Mouse (Mus musculus) spleen, adult 2 months (tissue): ENCODE data around the gene Cd59a. TPM values are rescaled to one million over a fixed set of nuclear protein-coding genes. Genes with fewer than 3 reads are reported as not detected.

Experiments
- DNase-seq, 2 experiments: peaks; one replicate each; pipeline versions ENCODE4 v3.0.0 to v3.0.0-alpha.2; 2012 to 2021; ENCODE audit warnings: low spot score in 2 of 2, low read depth in 1 of 2
- H3K27ac ChIP-seq: fragments of 200-500 bp; 2 replicates; pipeline ENCODE4 v1.5.1; 2012; ENCODE audit warnings: low read length, inconsistent platforms; ENCODE audit not compliant: insufficient read depth
- H3K27me3 ChIP-seq: fragments of 200-500 bp; 2 replicates; pipeline ENCODE4 v1.6.1; 2012; ENCODE audit warnings: mild to moderate bottlenecking, moderate library complexity, low read length, inconsistent platforms; ENCODE audit not compliant: control insufficient read depth, insufficient read depth
- H3K36me3 ChIP-seq: fragments of 200-500 bp; 2 replicates; pipeline ENCODE4 v1.6.1; 2012; ENCODE audit warnings: mild to moderate bottlenecking, low read length, inconsistent platforms; ENCODE audit not compliant: control insufficient read depth, insufficient read depth
- H3K4me1 ChIP-seq: fragments of 200-500 bp; 2 replicates; pipeline ENCODE4 v1.6.1; 2011; ENCODE audit warnings: inconsistent platforms; ENCODE audit not compliant: control insufficient read depth, insufficient read depth, insufficient read length
- H3K4me3 ChIP-seq: fragments of 200-500 bp; 2 replicates; pipeline ENCODE4 v1.5.1; 2011; ENCODE audit warnings: mild to moderate bottlenecking, inconsistent platforms; ENCODE audit not compliant: insufficient read depth, insufficient read length; ENCODE audit errors: extremely low read depth
- CTCF ChIP-seq: fragments of 200-500 bp; IDR thresholded peaks from 2 replicates; pipeline ENCODE4 v1.5.1; 2011; ENCODE audit warnings: mild to moderate bottlenecking, inconsistent platforms; ENCODE audit not compliant: insufficient read depth, insufficient read length, insufficient replicate concordance; ENCODE audit errors: extremely low read depth
- POLR2A ChIP-seq: fragments of 200-500 bp; IDR thresholded peaks from 2 replicates; pipeline ENCODE4 v1.6.1; 2011; ENCODE audit warnings: low read depth, low read length, inconsistent platforms
- WGBS: fragments of 180-500 bp; shearing (Covaris S2); methylation state at CpG from one replicate; pipeline ENCODE4 v1.1.7; 2018; 5-methylcytosine and 5-hydroxymethylcytosine counted together
- polyA plus RNA-seq: library from polyadenylated mRNA; depleted of rRNA; stranded (reverse); fragments of >200 nt; gene quantifications from 2 replicates; pipeline ENCODE4 v1.2.3, GENCODE M21; 2012

The Cd59a gene
- polyA plus RNA-seq, 1 experiment = 2.5 TPM

DNA sequence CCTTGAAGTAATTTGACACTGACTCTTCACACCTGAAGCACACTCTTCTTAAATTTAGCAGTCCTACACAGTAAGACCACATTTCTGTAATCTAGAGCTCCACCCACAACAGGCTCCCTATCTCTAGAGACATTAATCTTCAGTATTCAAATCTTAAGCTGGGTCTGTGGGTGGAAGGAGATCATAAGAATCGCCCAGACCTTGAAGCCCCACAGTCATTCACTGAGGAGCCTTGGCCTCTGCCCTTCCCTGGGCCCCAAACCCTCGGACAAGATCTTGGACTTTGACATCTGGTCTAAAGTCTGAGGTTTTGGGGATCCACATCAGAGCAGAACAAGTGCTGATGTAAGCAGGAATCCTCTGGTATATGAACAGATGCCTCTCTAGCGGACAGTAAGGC lies 27.9 kb downstream of the Cd59a start:
- Histone ChIP-seq H3K4me3 (no peak overlapping the region), H3K27ac (no peak overlapping the region), H3K36me3 (no peaks in the 10 kb centered on the region), H3K27me3 (peaks cover 9% of the 10 kb centered on the region), H3K4me1 (peaks cover 4% of the 10 kb centered on the region; the same call in 1 of the 2 replicates)
- DNase-seq = no peak
- 52% methylated on average over 3 of the region's 3 CpGs for WGBS
- no peak for TF ChIP-seq POLR2A
- TF ChIP-seq CTCF = no peak

DNA sequence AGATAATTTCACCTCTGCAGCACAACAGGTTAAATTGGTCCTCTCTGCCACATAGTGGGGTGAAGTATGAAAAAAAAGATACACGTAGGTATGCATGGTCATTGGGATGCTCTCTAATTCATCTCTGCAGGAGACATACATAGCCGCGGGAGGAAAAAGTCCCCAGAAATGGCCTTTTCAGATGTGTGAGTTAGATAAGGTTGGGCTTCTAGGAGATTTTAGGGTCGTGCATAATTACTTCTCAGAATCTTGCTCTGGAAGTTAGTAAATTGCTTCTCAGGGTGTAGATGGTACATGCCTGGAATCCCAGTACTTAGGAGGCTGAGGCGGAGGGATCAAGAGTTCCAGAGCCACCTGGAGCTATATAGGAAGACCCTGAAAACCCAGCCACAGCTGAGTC lies 28.5 kb downstream of the Cd59a start:
- Histone ChIP-seq H3K4me1 (peaks cover 4% of the 10 kb centered on the region; the same call in 1 of the 2 replicates), H3K36me3 (no peaks in the 10 kb centered on the region), H3K27ac (no peak overlapping the region), H3K4me3 (no peak overlapping the region), H3K27me3 (peaks cover 9% of the 10 kb centered on the region)
- TF ChIP-seq CTCF (no peak), POLR2A (no peak)
- 67% methylated on average over 5 of the region's 5 CpGs for WGBS
- DNase-seq = no peak

DNA sequence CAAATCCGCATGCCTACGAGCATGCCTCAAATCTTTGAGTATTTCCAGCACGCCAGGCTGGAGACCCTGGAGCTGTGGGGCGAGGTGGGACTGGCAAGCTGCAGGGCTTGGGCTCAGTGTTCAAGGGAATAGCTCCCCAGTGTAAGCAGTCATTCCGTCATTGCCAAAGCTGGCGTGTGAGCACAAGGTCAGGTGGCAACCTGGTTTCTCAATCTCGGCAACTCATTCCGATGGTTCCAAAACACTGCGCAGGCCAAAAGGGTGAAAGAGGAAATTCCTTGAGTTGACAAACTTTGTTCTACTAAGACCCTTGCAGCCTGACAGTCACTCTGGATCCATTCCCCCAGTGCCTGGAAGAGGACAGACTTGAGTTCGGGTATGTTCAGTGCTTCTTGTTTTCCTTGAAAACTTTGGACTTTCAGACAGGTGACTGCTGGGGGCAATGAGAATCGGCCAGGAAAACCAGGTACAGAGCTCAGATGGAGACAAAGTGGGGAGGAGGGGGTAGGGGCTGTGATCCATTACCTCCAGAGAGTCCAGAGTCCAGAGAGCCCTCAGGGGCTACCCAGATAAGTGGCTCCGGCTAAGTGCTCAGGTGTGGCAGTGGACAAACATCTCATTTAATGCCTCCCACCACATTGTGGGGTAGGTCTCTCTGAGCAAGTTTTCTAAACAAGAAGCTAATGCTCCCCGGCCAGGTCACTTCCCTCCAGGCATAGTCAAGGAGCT lies 33.4 kb downstream of the Cd59a start:
- DNase-seq = no peak
- no peaks in the 10 kb centered on the region for H3K27me3 ChIP-seq
- H3K4me3 ChIP-seq = no peak overlapping the region
- no peak overlapping the region for H3K27ac ChIP-seq
- WGBS = 91% methylated on average over 13 of the region's 13 CpGs
- no peak for TF ChIP-seq CTCF
- TF ChIP-seq POLR2A = no peak
- H3K36me3 ChIP-seq = no peaks in the 10 kb centered on the region
- no peaks in the 10 kb centered on the region for H3K4me1 ChIP-seq

DNA sequence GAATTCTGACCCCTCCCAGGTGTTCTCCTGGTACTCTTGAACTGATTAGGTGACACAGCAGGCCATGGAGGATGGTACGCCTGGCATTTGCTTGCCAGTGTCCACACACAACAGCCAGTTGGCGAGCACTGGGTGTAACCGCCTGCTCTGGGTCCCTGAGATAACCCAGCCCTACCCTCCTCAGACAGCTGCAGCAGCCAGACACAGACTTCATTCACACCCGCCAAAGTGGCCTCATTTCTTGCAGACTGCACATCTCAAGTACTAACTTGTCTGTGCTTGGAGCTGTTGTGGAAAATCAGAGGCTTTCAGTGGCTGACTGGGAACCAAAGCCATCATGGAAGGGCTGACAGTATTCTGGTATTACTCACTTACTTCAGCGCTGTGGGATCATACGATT lies 34.6 kb downstream of the Cd59a start:
- DNase-seq = no peak
- H3K36me3 ChIP-seq = no peaks in the 10 kb centered on the region
- 79% methylated on average over 6 of the region's 6 CpGs for WGBS
- H3K4me1 ChIP-seq = no peaks in the 10 kb centered on the region
- TF ChIP-seq CTCF (no peak), POLR2A (no peak)
- H3K4me3 ChIP-seq = no peak overlapping the region
- no peak overlapping the region for H3K27ac ChIP-seq
- H3K27me3 ChIP-seq = no peaks in the 10 kb centered on the region

DNA sequence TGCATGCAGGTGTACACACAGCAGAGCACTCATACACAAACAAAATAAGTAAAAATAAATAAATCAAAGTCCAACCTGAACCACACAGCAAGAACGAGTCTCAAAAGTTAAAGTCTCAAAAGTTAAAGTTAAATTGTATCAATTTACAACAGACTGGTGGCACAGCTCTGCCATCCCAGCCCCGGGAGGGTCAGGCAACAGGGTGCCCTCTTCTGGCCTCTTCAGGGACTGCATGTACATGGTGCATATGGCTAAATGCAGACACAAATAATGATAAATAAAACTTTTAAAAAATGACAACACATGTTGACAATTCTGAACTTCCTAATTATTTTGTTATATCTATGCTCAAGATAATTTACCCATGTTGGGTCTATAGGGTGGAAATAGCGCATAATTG lies 35.4 kb downstream of the Cd59a start:
- H3K27me3 ChIP-seq = no peaks in the 10 kb centered on the region

DNA sequence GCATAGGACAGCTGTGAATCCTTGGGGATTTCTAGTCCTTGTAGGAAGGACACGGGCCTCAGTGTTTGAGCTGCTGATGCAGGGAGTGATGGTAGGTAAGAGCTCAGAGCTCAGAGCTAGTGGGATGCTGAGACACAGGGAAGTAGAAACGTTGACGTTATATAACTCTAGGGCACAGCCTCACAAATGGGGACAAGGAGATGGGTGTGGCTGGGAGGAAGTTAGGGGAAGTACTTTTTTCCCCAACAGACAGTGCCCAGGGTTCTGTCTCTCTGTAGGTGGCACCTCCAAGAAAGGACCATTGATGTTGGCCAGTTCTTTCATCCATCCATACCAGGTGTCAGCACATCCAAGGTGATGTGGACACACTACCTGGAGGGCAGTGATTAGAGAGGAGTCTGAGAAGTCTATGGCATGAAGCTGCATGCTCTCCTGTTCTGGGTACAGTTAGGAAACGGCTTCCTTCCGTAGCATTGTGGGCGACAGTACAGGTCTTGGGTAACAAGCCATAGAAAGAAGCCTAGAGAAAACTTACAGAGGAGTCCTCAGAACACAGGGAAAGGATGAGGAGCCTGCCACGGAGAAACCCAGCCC lies 36.8 kb downstream of the Cd59a start:
- no peaks in the 10 kb centered on the region for H3K4me1 ChIP-seq
- no peak for TF ChIP-seq POLR2A
- no peak for TF ChIP-seq CTCF
- H3K27ac ChIP-seq = no peak overlapping the region
- H3K4me3 ChIP-seq = no peak overlapping the region
- 52% methylated on average over 7 of the region's 7 CpGs for WGBS
- no peaks in the 10 kb centered on the region for H3K27me3 ChIP-seq
- no peaks in the 10 kb centered on the region for H3K36me3 ChIP-seq
- DNase-seq = no peak

More for the DNA sequence above, 35.4 kb downstream of the Cd59a start:
- peak in 1 of 2 experiments; percentile 14 for DNase-seq
- TF ChIP-seq POLR2A (no peak), CTCF (peak; percentile 26; the same call in 1 of the 2 replicates)
- H3K36me3 ChIP-seq = no peaks in the 10 kb centered on the region
- H3K27ac ChIP-seq = no peak overlapping the region
- no peaks in the 10 kb centered on the region for H3K4me1 ChIP-seq
- WGBS = 66% methylated on average over 3 of the region's 3 CpGs
- no peak overlapping the region for H3K4me3 ChIP-seq
